Mouse (Mus musculus): ENCODE results near the gene Anapc7. TPM values are rescaled to one million over a fixed set of nuclear protein-coding genes. Genes with fewer than 3 reads are reported as not detected.
"Not testable (repeated sequence)": the region's sequence is repeated elsewhere in the genome, so short reads cannot be mapped to it uniquely, and the experiment has no call there.

Gene Anapc7
- polyA plus RNA-seq, 1 experiment: 21.6 TPM

DNA sequence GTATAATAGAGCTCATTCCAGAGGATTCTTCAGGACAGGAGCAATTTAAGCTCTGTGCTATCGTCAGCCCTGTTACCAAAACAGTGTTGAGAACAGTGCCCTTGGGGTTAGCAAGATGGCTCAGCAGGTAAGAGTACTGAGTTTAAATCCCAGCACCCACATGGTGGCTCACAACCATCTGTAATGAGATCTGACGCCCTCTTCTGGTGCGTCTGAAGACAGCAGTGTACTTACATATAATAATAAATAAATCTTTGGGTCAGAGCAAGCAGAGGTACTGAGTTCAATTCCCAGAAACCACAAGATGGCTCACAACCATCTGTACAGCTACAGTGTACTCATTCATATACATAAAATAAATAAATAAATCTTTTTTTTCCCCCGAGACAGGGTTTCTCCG, 64.8 kb downstream of the Anapc7 start:
- 82% methylated on average over 5 of the region's 5 CpGs for WGBS
- DNase-seq (ENCODE audit: low read depth, low spot score): not testable (repeated sequence)

GRCm38 (mm10) chr5:122487825-122488224, 66.3 kb downstream of the Anapc7 start:
- WGBS: 71% methylated on average over 6 of the region's 6 CpGs
- no peak for DNase-seq (ENCODE audit: low read depth, low spot score)

- 99% methylated on average over 2 of the region's 2 CpGs for whole genome bisulfite sequencing
- DNase-seq (ENCODE audit: low read depth, low spot score): no peak
Measured at GRCm38 (mm10) chr5:122490148-122490547, 68.7 kb downstream of the Anapc7 start.

GRCm38 (mm10) chr5:122491385-122491784, 69.9 kb downstream of the Anapc7 start:
- WGBS: 72% methylated on average over 10 of the region's 10 CpGs
- no peak for DNase-seq (ENCODE audit: low read depth, low spot score)

DNA sequence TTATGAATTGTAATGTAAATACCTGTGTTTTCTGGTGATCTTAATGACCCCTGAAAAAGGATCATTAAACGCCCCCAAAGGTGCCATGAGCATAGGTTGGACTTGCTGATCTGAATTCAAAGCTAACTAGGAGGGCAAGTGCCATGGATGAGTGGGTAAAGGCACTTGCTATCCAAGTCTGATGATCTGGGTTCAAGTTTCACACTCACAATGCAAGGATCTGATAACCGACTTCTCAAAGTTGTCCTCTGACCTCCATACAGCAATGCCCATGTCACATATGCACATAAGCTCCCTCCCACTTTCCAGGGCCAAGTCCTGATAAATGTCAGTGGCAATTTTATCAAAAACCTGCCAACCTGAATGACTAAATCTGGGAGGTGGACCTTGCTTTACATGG, 71.5 kb downstream of the Anapc7 start:
- DNase-seq (ENCODE audit: low read depth, low spot score): no peak
- 74% methylated on average over 2 of the region's 2 CpGs for WGBS

DNA sequence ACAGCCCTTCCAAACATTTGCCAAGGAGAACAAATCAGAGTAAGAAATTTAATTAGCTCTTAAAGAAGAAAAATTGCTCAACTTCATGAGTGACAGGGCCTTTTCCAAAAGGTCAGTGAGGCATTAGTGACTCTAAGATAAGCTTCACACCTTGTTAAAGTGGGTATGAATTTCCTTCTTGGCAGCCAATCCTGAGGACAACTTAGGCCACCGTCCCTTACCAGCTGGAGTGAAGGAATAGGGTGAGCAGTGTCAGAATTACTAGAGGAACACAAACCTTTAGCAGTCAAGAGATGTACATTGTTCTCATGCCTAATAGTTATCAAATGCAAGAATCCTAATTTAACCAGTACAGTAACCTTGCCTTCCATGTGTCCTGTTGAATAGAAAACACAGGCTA, 73.0 kb downstream of the Anapc7 start:
- DNase-seq (ENCODE audit: low read depth, low spot score): no peak
- WGBS: 14% methylated on average over 1 of the region's 1 CpGs

Other genes starting within 250 kb of the Anapc7 start
- 21.2 and 24.1 TPM in 2 replicates for gene Hvcn1, start 214.9 kb upstream of the Anapc7 start, polyA plus RNA-seq (2012; rRNA removed)
- 7.6 and 9.5 TPM in 2 replicates for gene Tctn1, start 157.2 kb upstream of the Anapc7 start, polyA plus RNA-seq (2012; rRNA removed)
- gene Pptc7, start 137.3 kb upstream of the Anapc7 start, polyA plus RNA-seq (2012; rRNA removed): 21.8 and 31.7 TPM in 2 replicates
- gene Rad9b, start 67.5 kb upstream of the Anapc7 start, polyA plus RNA-seq (2012; rRNA removed): 0.95 and 1.7 TPM in 2 replicates
- 69.2 and 79.4 TPM in 2 replicates for gene Vps29, start 67.3 kb upstream of the Anapc7 start, polyA plus RNA-seq (2012; rRNA removed)
- gene Gpn3, start 49.8 kb upstream of the Anapc7 start, polyA plus RNA-seq (2012; rRNA removed): 17.8 and 28.1 TPM in 2 replicates
- gene Fam216a, start 49.3 kb upstream of the Anapc7 start, polyA plus RNA-seq (2012; rRNA removed): 5.7 and 6.5 TPM in 2 replicates
- gene Arpc3, start 29.8 kb upstream of the Anapc7 start, polyA plus RNA-seq (2012; rRNA removed): 289 and 295 TPM in 2 replicates
- gene Atp2a2, start 80.5 kb downstream of the Anapc7 start, polyA plus RNA-seq (2012; rRNA removed): 78.0 and 98.8 TPM in 2 replicates
- gene Ift81, start 192.8 kb downstream of the Anapc7 start, polyA plus RNA-seq (2012; rRNA removed): 0.72 and 0.89 TPM in 2 replicates
- 18.6 and 21.4 TPM in 2 replicates for gene P2rx7, start 222.2 kb downstream of the Anapc7 start, polyA plus RNA-seq (2012; rRNA removed)